Mouse (Mus musculus): ENCODE measurements around the gene Snx32. TPM values are rescaled to one million over a fixed set of nuclear protein-coding genes. Genes with fewer than 3 reads are reported as not detected.

Snx32 gene
- total RNA-seq, 2 experiments from 2014 or later = 5.1 TPM

Other genes starting within 250 kb of the Snx32 start
- 10 to 100 TPM; 19.9 to 21.5 TPM for gene Pacs1, start 237.4 kb downstream of the Snx32 start, total RNA-seq (2021)
- gene Sf3b2, start 215.1 kb downstream of the Snx32 start, total RNA-seq (2021) = 100 to 1,000 TPM; 115 to 128 TPM
- gene Gal3st3, start 212.2 kb downstream of the Snx32 start, total RNA-seq (2021) = 10 to 100 TPM; 20.0 to 24.2 TPM
- not detected for gene Catsper1, start 174.8 kb downstream of the Snx32 start, total RNA-seq (2021)
- 10 to 100 TPM in 1 of 2 experiments, 1 to 10 TPM in 1; 9.5 to 10.2 TPM for gene Cst6, start 161.0 kb downstream of the Snx32 start, total RNA-seq (2021)
- gene Eif1ad, start 143.8 kb downstream of the Snx32 start, total RNA-seq (2021) = 10 to 100 TPM; 16.5 to 17.7 TPM
- gene Banf1, start 143.4 kb downstream of the Snx32 start, total RNA-seq (2021) = 100 to 1,000 TPM; 126 to 142 TPM
- gene Sart1, start 121.8 kb downstream of the Snx32 start, total RNA-seq (2021) = 10 to 100 TPM; 53.2 to 55.5 TPM
- 1 to 10 TPM in 1 of 2 experiments, under 1 TPM in 1; 0.17 to 2.8 TPM for gene Tsga10ip, start 108.0 kb downstream of the Snx32 start, total RNA-seq (2021)
- 100 to 1,000 TPM; 297 to 319 TPM for gene Drap1, start 85.6 kb downstream of the Snx32 start, total RNA-seq (2021)
- 10 to 100 TPM; 33.3 to 38.1 TPM for gene AI837181, start 85.4 kb downstream of the Snx32 start, total RNA-seq (2021)
- gene Fosl1, start 63.0 kb downstream of the Snx32 start, total RNA-seq (2021) = not detected
- gene Ccdc85b, start 52.6 kb downstream of the Snx32 start, total RNA-seq (2021) = 10 to 100 TPM in 1 of 2 experiments, 1 to 10 TPM in 1; 9.5 to 11.0 TPM
- gene Fibp, start 49.9 kb downstream of the Snx32 start, total RNA-seq (2021) = 10 to 100 TPM; 50.3 to 50.5 TPM
- under 1 TPM in 1 of 2 experiments, not detected in 1; 0.43 TPM for gene Ctsw, start 42.0 kb downstream of the Snx32 start, total RNA-seq (2021)
- gene Efemp2, start 36.6 kb downstream of the Snx32 start, total RNA-seq (2021) = 1 to 10 TPM; 9.0 to 9.8 TPM
- gene Mus81, start 22.1 kb downstream of the Snx32 start, total RNA-seq (2021) = 10 to 100 TPM; 19.6 to 23.7 TPM
- 100 to 1,000 TPM; 174 to 188 TPM for gene Cfl1, start 20.1 kb downstream of the Snx32 start, total RNA-seq (2021)
- under 1 TPM; 0.58 to 0.70 TPM for gene 1700020D05Rik, start 6.8 kb downstream of the Snx32 start, total RNA-seq (2021)
- not detected for gene Ovol1, start 50.1 kb upstream of the Snx32 start, total RNA-seq (2021)
- 1 to 10 TPM; 3.1 to 3.4 TPM for gene Ap5b1, start 57.5 kb upstream of the Snx32 start, total RNA-seq (2021)
- gene Rnaseh2c, start 91.3 kb upstream of the Snx32 start, total RNA-seq (2021) = 10 to 100 TPM; 42.7 to 53.2 TPM
- gene Kat5, start 99.7 kb upstream of the Snx32 start, total RNA-seq (2021) = 10 to 100 TPM; 30.3 to 37.0 TPM
- 10 to 100 TPM; 25.6 to 31.2 TPM for gene Rela, start 126.9 kb upstream of the Snx32 start, total RNA-seq (2021)
- gene Sipa1, start 153.2 kb upstream of the Snx32 start, total RNA-seq (2021) = 10 to 100 TPM; 19.5 to 29.0 TPM
- 10 to 100 TPM; 26.0 to 29.5 TPM for gene Map3k11, start 178.2 kb upstream of the Snx32 start, total RNA-seq (2021)
- gene Pcnx3, start 178.4 kb upstream of the Snx32 start, total RNA-seq (2021) = 10 to 100 TPM; 15.7 to 16.8 TPM
- gene Kcnk7, start 193.8 kb upstream of the Snx32 start, total RNA-seq (2021) = not detected
- gene Ehbp1l1, start 215.8 kb upstream of the Snx32 start, total RNA-seq (2021) = 100 to 1,000 TPM; 135 to 136 TPM
- gene Fam89b, start 219.1 kb upstream of the Snx32 start, total RNA-seq (2021) = 10 to 100 TPM; 29.3 to 32.6 TPM
- gene Ltbp3, start 230.4 kb upstream of the Snx32 start, total RNA-seq (2021) = 10 to 100 TPM; 36.5 to 42.2 TPM

Data from heart, postnatal 36 days (tissue).